Mouse (Mus musculus) embryonic fibroblast, embryonic 13.5 days (primary cell): ENCODE results near the gene Ccdc33.

Experiments used
- CTCF ChIP-seq: IDR thresholded peaks from 2 replicates; pipeline ENCODE4 v1.5.1; 2011; ENCODE audit warnings: mild to moderate bottlenecking, control low read depth, low read length, moderate library complexity, borderline replicate concordance; ENCODE audit not compliant: insufficient read depth
- POLR2A ChIP-seq: IDR thresholded peaks from 2 replicates; pipeline ENCODE4 v1.6.1; 2011; ENCODE audit warnings: low read depth, mild to moderate bottlenecking, control low read depth, low read length, moderate library complexity

DNA sequence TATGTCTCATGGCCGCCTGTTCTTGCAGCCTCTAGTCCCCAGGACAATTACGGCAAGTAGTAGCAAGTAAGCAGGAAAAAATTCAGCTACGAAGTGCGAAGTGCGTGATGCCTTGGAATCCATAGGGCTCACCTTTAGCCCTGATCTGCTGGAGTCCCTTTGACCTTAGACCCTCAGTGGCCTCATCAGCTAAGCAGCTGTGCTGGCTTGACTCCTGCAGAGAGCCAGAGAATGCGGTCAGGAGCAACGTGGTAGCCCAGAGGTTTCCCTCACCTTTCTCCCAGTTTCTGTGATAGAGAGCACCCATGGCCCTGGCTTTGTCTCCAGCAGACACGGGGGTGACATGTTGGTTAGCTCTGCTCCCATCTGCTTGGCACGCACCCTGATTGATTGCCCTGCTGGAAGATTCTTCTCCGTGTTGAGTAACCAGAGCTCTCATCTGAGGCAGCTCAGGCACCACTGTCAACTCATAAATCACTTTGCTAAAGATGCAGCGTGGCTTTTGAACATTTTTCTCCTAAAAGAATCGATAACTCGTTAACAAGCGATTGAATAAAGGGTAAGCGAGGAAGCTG, 12.9 kb downstream of the Ccdc33 start:
- TF ChIP-seq CTCF = no peak
- TF ChIP-seq POLR2A = no peak
